Mouse (Mus musculus): ENCODE results near the gene 1700001C02Rik.

The 1700001C02Rik gene

GRCm38 (mm10) chr5:30465861-30466260, at the start of gene 1700001C02Rik:
1700001C02Rik (plus strand) TSS chr5:30466047.
- CTCF ChIA-PET, result no interaction called here

DNA sequence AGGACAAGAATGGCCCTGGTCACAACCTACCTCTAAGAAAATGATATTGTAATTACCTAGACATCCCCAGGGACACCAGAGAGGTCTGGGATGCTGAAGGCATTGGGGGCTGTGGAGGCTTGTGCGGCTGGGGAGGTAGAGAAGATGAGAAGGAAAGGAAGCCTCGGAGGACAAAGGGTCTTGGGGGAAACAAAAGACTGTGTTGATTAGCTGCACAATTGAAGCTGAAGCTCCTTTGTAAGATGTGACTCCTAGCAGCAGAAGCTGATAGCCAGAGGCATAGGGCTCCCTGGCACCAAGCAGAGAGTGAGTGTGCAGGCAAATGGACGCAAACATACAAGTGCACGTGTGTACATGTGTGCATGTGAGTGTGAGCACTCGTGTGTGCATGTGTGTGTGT, 49.2 kb upstream of the 1700001C02Rik start:
- CTCF ChIA-PET, result no interaction called here

- CTCF ChIA-PET, result no interaction called here
Measured at GRCm38 (mm10) chr5:30423121-30423520, 42.7 kb upstream of the 1700001C02Rik start.

GRCm38 (mm10) chr5:30423572-30424244, 42.1 kb upstream of the 1700001C02Rik start:
- CTCF ChIA-PET, result interaction anchor here (0.8 kb wide), 1 partner anchor 18 kb away, joined by 3 read pairs; no protein-coding TSS in a partner anchor

DNA sequence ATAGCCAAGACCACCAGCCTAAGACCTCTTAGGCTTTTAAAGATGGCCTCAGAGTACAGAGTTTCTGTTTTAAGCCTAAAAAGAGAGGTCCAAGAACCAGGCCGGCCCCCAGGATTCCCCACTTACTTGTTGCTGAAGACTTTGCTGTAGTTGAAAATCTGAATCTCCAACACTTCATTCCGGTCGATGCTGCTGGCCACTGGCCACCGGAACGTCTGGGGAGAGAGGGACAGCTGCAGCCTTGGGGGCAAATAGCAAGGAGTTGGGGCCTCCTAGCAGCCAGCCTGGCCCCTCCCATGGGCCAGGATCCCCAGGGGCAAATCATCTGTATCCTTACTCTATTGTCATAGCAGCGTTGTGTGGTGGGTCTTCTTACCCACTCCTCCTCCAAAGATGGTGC, 38.4 kb upstream of the 1700001C02Rik start:
- CTCF ChIA-PET, result no interaction called here

DNA sequence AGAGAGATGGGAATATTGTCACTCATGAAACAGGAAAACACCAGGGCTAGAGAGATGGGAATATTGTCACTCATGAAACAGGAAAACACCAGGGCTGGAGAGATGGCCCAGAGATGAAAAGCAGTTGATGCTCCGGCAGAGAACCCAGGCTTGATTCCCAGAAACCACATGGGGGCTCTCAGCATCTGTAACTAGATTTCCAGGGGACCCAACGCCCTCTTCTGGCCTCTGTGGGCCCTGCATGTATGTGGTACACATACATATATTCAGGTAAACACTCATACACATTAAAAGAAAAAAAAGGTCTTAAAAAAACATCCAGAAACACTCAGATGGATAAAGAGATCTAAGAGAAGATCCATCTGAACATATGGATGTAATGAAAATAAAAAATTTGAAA, 26.9 kb upstream of the 1700001C02Rik start:
- CTCF ChIA-PET, result no interaction called here

DNA sequence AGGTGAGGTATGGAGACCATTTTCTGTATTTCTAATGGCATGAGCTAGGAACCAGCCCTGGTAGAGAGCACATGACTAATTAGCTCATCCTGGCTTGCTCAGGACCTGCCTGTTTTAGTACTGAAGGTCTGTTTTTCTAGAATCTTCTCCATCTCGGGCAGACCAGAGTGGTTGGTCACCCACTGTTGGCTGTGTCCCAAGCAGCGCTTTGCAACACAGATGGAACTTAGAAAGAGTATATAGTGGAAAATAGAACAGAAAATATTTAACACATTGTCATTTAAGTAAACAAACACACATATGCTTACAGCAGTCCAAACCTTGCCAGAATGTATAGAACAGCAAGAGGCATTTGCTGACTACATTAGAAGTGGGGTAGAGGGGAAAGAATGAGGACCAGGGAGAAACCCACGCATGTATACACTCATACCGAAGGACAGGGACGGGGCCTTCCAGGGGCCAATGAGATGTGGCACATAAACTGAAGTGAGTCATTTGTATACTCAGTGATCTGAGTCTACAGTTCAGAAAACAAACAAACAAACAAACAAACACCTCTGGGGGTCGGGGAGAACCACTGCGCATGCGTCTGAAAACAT, 25.4 kb upstream of the 1700001C02Rik start:
- CTCF ChIA-PET, result no interaction called here

- CTCF ChIA-PET, result interaction anchor here (1.2 kb wide), 1 partner anchor 18 kb away, joined by 3 read pairs; no protein-coding TSS in a partner anchor
Measured at GRCm38 (mm10) chr5:30442196-30442595, 23.7 kb upstream of the 1700001C02Rik start.

- CTCF ChIA-PET, result no interaction called here
Measured at GRCm38 (mm10) chr5:30444327-30444895, 21.4 kb upstream of the 1700001C02Rik start.

DNA sequence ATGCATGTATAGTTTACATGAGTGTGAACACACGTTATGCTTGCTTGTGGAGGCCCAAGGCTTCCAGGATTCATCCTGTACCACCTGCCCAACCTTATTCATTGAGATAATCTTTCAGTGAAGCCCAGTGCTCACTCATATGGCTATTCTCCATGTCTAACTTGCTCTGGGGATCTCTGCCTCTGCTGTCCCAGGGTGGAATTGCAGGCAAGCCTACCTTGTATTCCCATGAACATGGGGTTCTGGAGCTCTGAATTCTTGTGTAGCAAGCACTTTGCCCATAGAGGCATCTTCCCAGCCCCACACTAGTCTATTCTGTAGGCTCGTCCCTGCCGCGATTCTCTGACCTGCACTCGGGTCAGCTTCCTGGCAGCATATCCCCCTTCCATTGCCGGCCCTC, 9.8 kb upstream of the 1700001C02Rik start:
- CTCF ChIA-PET, result no interaction called here

- CTCF ChIA-PET, result interaction anchor here (0.7 kb wide), 1 partner anchor 156 kb away, joined by 3 read pairs; no protein-coding TSS in a partner anchor
Measured at GRCm38 (mm10) chr5:30460155-30460554, 5.7 kb upstream of the 1700001C02Rik start.

DNA sequence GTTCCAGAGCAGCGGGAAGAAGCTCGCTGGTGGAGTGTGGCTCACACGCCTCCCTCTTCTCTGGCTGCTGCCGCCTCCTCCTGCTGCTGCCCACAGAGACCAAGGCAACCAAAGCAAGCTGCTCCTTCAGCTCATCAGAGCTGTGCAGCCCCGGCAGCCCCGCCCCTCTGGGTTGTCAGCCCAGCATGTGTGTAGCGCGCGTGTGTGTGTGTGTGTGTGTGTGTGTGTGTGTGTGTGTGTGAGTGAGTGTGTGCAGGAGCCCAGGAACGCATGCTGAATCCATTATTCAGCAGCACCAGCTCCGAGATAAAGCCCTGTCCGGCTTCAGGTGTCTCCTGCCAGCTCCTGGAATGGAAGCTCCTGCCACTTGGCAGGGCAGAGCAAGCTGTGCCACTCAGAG, 4.0 kb upstream of the 1700001C02Rik start, which contains the start of gene Otof:
Otof (minus strand) TSS at position 112 of the 400 bp plus-strand sequence.
- CTCF ChIA-PET, result no interaction called here

DNA sequence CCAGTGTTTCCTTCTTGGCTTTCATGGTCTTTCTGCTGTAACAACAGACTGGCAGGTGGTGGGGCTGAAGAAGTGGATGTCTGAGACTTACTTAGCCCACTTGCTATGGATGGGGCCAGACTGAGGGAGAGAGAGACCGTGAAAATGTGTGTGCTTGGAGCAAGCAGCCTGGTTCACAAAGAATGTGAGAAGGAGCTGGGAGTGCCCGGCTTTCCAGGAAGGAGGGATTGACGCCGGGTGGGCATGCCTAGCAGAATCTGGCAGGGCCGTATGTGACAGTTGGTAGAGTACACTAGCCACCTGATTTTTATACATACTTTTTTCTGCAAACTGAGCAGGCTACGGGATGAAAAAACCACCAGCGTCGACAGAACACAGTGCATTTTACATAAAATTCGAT, 468 bp downstream of the 1700001C02Rik start:
- CTCF ChIA-PET, result no interaction called here

GRCm38 (mm10) chr5:30470454-30470853, 4.6 kb downstream of the 1700001C02Rik start:
- CTCF ChIA-PET, result interaction anchor here (0.6 kb wide), 1 partner anchor 25 kb away, joined by 3 read pairs; no protein-coding TSS in a partner anchor

GRCm38 (mm10) chr5:30472148-30472547, 6.3 kb downstream of the 1700001C02Rik start:
- CTCF ChIA-PET, result no interaction called here

GRCm38 (mm10) chr5:30476534-30476933, 10.7 kb downstream of the 1700001C02Rik start:
- CTCF ChIA-PET, result interaction anchor here (0.7 kb wide), 1 partner anchor 1908 kb away, joined by 5 read pairs; no protein-coding TSS in a partner anchor

DNA sequence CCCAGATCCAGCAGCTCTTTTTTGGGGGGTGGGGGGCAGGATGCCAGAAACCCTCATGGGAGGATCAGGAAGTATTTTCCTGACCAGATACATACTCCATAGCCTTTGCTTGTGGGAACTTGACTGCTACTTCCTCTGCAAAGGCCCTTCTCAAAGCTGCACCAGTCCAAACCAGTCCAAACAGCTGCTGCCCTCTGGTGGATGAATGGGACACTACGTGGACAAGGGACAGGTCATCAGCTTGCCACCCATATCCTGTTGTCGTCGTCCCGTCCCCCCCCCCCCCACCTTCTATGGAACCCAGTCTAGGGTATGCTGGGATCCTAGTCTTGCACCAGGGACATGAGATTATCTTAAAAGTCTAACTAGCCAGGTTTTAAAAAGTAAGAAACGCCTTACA, 16.5 kb downstream of the 1700001C02Rik start:
- CTCF ChIA-PET, result no interaction called here

DNA sequence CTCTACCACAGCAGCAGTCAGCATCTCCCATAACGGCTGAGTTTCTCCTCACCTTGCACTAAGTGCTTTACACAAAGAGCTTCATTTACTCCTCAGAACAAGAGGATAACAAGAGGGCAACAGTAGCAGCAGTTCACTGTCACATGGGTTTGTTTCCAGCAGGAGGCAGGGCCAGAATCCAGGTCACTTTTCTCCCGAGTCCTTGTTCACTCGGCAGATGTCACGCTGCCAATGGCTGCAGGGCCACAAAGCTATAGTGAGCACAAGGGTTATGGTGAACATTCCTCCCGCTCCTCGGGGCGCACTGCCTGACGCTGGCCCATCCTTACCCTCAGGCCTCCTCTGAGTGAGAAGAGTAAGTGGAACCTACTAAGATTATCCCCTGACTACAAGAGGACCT, 17.7 kb downstream of the 1700001C02Rik start:
- CTCF ChIA-PET, result no interaction called here

GRCm38 (mm10) chr5:30484591-30484990, 18.7 kb downstream of the 1700001C02Rik start:
- CTCF ChIA-PET, result no interaction called here

DNA sequence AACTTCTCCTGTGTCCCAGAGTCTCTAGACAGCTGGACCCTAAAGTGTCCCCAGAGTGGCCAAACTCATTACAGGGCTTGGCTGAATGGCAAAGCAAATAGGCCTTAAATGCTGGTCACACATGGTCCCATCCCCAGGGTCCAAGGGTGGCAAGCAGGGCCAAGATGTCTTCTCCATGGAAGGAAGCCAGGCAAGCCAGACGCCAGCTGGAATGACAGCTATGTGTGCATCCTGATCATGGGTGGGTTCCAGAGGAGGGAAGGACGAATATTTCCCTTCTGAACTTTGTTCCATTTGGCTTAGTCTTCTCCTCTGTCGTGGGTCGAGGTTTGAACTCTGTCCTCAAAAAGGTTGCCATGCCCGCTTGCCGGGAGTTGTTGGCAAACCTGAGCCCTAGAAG, 19.3 kb downstream of the 1700001C02Rik start:
- CTCF ChIA-PET, result no interaction called here

DNA sequence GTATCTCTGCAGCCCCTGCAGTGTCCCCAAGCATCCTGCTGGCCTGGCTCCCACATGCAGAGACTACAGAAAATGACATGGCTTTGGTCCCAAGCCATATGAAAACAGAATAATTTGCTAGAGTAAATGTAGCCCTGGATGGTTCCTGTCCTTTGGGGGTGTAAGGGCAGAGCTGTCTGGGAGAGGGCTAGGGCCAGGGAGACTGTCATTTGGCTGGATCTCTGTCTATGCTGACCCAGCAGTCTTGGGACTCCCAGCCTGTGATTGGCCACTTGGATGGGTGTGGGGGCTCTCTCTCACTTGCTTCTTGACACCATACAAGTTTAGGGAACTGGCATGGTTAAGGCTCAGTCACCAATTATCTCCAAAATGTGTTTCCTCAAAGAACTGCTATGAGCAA, 24.4 kb downstream of the 1700001C02Rik start:
- CTCF ChIA-PET, result no interaction called here

GRCm38 (mm10) chr5:30490845-30491244, 25.0 kb downstream of the 1700001C02Rik start:
- CTCF ChIA-PET, result no interaction called here

DNA sequence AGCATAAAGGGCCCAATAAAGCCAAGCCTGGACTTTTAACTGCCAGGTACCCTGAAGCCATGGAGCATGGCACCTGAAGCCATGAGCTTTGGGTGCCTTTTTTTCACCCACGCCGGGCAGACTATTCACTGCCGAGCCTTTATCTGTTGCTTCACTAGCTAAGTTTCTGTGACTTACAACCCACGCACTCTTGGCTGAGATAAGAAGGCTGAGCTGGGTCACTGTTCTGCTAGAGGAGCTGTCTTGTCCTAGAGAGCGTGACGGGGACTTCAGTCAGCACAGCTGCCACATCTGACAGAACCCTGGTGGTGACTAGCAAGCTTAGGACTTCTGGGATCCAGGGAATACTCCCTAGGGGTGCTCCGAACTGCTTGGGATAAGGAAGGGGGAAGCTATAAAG, 27.9 kb downstream of the 1700001C02Rik start:
- CTCF ChIA-PET, result no interaction called here
